Mouse (Mus musculus) granulocyte monocyte progenitor cell, adult 5-6 weeks (primary cell): Measurements from ENCODE around the gene Lrrc8a. TPM values are rescaled to one million over a fixed set of nuclear protein-coding genes. Genes with fewer than 3 reads are reported as not detected.

Source experiments
- ATAC-seq: replicated peaks from 2 replicates; pipeline ENCODE4 v1.8.0; 2016; ENCODE audit warnings: mild to moderate bottlenecking, moderate TSS enrichment, inconsistent platforms; ENCODE audit not compliant: poor library complexity, severe bottlenecking
- total RNA-seq, 2 experiments: library from RNA; stranded (forward) in 1 of 2; stranded (reverse) in 1 of 2; fragments of 200-712, 200-1000 nt in 1 of 2; fragments of >200 nt in 1 of 2; fragmentation: Nextera tagmentation in 1 of 2; gene quantifications; 2 replicates each; pipeline ENCODE4 v1.2.3; 2014 to 2017

The Lrrc8a gene
- total RNA-seq, 2 experiments from 2014 or later, result 6.6 to 8.7 TPM

- peak; percentile 36 for ATAC-seq
Observed at GRCm38 (mm10) chr2:30237881-30238280, 366 bp downstream of the Lrrc8a start.

- ATAC-seq, result no peak
Observed at GRCm38 (mm10) chr2:30238906-30239465, 1.5 kb downstream of the Lrrc8a start.

GRCm38 (mm10) chr2:30239777-30240176 lies 2.3 kb downstream of the Lrrc8a start:
- ATAC-seq, result no peak

GRCm38 (mm10) chr2:30240267-30240666 lies 2.8 kb downstream of the Lrrc8a start, which contains the start of gene Gm28035:
TSS of gene Gm28035 (plus strand) at chr2:30240567.
- no peak for ATAC-seq

- ATAC-seq, result no peak
Observed at GRCm38 (mm10) chr2:30242509-30242908, 5.0 kb downstream of the Lrrc8a start.

- no peak for ATAC-seq
Observed at GRCm38 (mm10) chr2:30243391-30243790, 5.9 kb downstream of the Lrrc8a start.

GRCm38 (mm10) chr2:30244595-30245178 lies 7.2 kb downstream of the Lrrc8a start:
- ATAC-seq, result no peak

- no peak for ATAC-seq
Observed at GRCm38 (mm10) chr2:30247036-30247435, 9.5 kb downstream of the Lrrc8a start.

GRCm38 (mm10) chr2:30247681-30248080 lies 10.2 kb downstream of the Lrrc8a start:
- ATAC-seq, result no peak

GRCm38 (mm10) chr2:30249182-30249581 lies 11.7 kb downstream of the Lrrc8a start:
- no peak for ATAC-seq

GRCm38 (mm10) chr2:30250166-30251128 lies 12.9 kb downstream of the Lrrc8a start:
- ATAC-seq, result no peak

GRCm38 (mm10) chr2:30251417-30252104 lies 14.0 kb downstream of the Lrrc8a start:
- ATAC-seq, result peak; percentile 88

- no peak for ATAC-seq
Observed at GRCm38 (mm10) chr2:30252521-30252920, 15.0 kb downstream of the Lrrc8a start.

GRCm38 (mm10) chr2:30253809-30254208 lies 16.3 kb downstream of the Lrrc8a start:
- no peak for ATAC-seq

GRCm38 (mm10) chr2:30255631-30256395 lies 18.3 kb downstream of the Lrrc8a start:
- no peak for ATAC-seq

GRCm38 (mm10) chr2:30256616-30257350 lies 19.3 kb downstream of the Lrrc8a start:
- ATAC-seq, result no peak

GRCm38 (mm10) chr2:30257699-30258460 lies 20.4 kb downstream of the Lrrc8a start:
- ATAC-seq, result peak; percentile 66

GRCm38 (mm10) chr2:30258600-30258999 lies 21.1 kb downstream of the Lrrc8a start:
- ATAC-seq, result peak; percentile 34
